In genomic region chr17:26244101-26244841, GRCm38 (mm10) we compare ENCODE assay signal across 8 mouse cellular contexts. TPM values are rescaled to one million over a fixed set of nuclear protein-coding genes. Genes with fewer than 3 reads are reported as not detected.
DNase-seq lines count a peak whose midpoint lies in the region; ATAC-seq and TF ChIP-seq lines count a peak whose summit lies in the region.

TSS of gene Fam234a (minus strand) at chr17:26244242.

- H3K4me3 ChIP-seq in cortical plate, adult 2 months (ENCODE audit: insufficient read depth, low read length) = peak within 1 kb of the TSS; percentile 77
- peak within 1 kb of the TSS; percentile 57 for H3K4me3 ChIP-seq in hindbrain, postnatal 0 days (ENCODE audit: low read length)

- TF ChIP-seq CTCF in cortical plate, adult 2 months (IDR thresholded peaks at IDR 0.05; ENCODE audit: extremely low read depth, insufficient read depth, low read length) = no peak
- no peak for TF ChIP-seq CTCF in hindbrain, postnatal 0 days (IDR thresholded peaks at IDR 0.05; ENCODE audit: low read depth)

- H3K9ac ChIP-seq in hindbrain, postnatal 0 days (replicated peaks; ENCODE audit: low read length) = peak within 1 kb of the TSS; percentile 72

- H3K4me2 ChIP-seq in hindbrain, postnatal 0 days (ENCODE audit: low read depth, low read length) = peak within 1 kb of the TSS; percentile 75

- no peaks in the 10 kb centered on the region for H3K36me3 ChIP-seq in hindbrain, postnatal 0 days (ENCODE audit: insufficient read depth, low read length)

- peak within 1 kb of the TSS; percentile 12; the same call in 1 of the 2 replicates for H3K27ac ChIP-seq in cortical plate, adult 2 months (ENCODE audit: insufficient read depth, low read length)
- peak within 1 kb of the TSS; percentile 74 for H3K27ac ChIP-seq in hindbrain, postnatal 0 days

- peak; percentile 99 for DNase-seq in adipocyte (ENCODE audit: low spot score)
- peak; percentile 90 to 92 for DNase-seq in gastrocnemius, adult 8-10 months (ENCODE audit: low spot score in 2 of 2)
- DNase-seq in hindbrain, postnatal 0 days (ENCODE audit: low spot score) = peak; percentile 98
- DNase-seq in left cerebral cortex, adult 18-20 months (ENCODE audit: low spot score in 2 of 2) = peak; percentile 90 to 93
- DNase-seq in lung, postnatal 4 days = peak; percentile 95 to 96
- peak; percentile 99 for DNase-seq in retina, postnatal 1 day
- peak; percentile 89 to 92 for DNase-seq in urinary bladder, adult 18-20 months (ENCODE audit: low spot score in 2 of 2)

- peaks cover 2% of the 10 kb centered on the region; the same call in 1 of the 2 replicates for H3K4me1 ChIP-seq in cortical plate, adult 2 months (ENCODE audit: control insufficient read depth, insufficient read depth, low read length)
- H3K4me1 ChIP-seq in hindbrain, postnatal 0 days (ENCODE audit: insufficient read depth, low read length) = no peaks in the 10 kb centered on the region

- peak; percentile 85 for TF ChIP-seq POLR2A in cortical plate, adult 2 months (IDR thresholded peaks at IDR 0.05; ENCODE audit: extremely low read depth, insufficient read depth, low read length)

- H3K9me3 ChIP-seq in hindbrain, postnatal 0 days (ENCODE audit: low read length) = no peaks in the 10 kb centered on the region

- 6% methylated on average over 33 of the region's 33 CpGs for WGBS in hindbrain, postnatal 0 days

- no peaks in the 10 kb centered on the region for H3K27me3 ChIP-seq in hindbrain, postnatal 0 days (ENCODE audit: insufficient read depth, low read length)

- ATAC-seq in hindbrain, postnatal 0 days = peak; percentile 98

RNA-seq across cellular contexts. Expression of gene Fam234a, which starts in this region (rescaled TPM):
- 22.2 and 24.3 TPM in 2 replicates for polyA plus RNA-seq in cortical plate, adult 2 months (2012; rRNA removed)
- 10 to 100 TPM; 71.5 to 95.3 (median 87.8) TPM for total RNA-seq in gastrocnemius, adult 8-10 months (2022)
- total RNA-seq in hindbrain, postnatal 0 days (2014; rRNA removed) = 42.4 and 42.6 TPM in 2 replicates
- polyA plus RNA-seq in hindbrain, postnatal 0 days (2015; fragmentation: Nextera tagmentation; extraction: Ambion mirVana) = 34.9 and 37.5 TPM in 2 replicates
- total RNA-seq in left cerebral cortex, adult 18-20 months (2021) = 10 to 100 TPM; 14.5 to 22.1 TPM

Comparison
In these comparisons a context has a peak if more than half of its experiments do, and no peak if none do; other contexts are left out.
1. Peak in every context shown above with its lines: DNase-seq, ATAC-seq, H3K4me3 ChIP-seq and H3K27ac ChIP-seq.